In genomic region chr14:27428573-27428972, GRCm38 (mm10) we compare ENCODE assay signal across 8 mouse cellular contexts. TPM values are rescaled to one million over a fixed set of nuclear protein-coding genes. Genes with fewer than 3 reads are reported as not detected.
DNase-seq lines count a peak whose midpoint lies in the region; ATAC-seq lines count a peak whose summit lies in the region.

Gene Fam208a (plus strand): TSS chr14:27428834.

- peaks cover 15% of the 10 kb centered on the region; the same call in 1 of the 2 replicates for H3K36me3 ChIP-seq in intestine, embryonic 14.5 days (ENCODE audit: control insufficient read depth, insufficient read depth, low read length)

- peak; percentile 96 for DNase-seq in adrenal gland, adult 2 months
- DNase-seq in embryo, embryonic 11 days = peak; percentile 95
- DNase-seq in gastrocnemius, postnatal 25 days = peak; percentile 94
- DNase-seq in intestine, embryonic 14.5 days (ENCODE audit: low spot score) = peak; percentile 94
- peak; percentile 92 to 98 for DNase-seq in left cerebral cortex, postnatal 10 days (ENCODE audit: extremely low spot score in 1 of 2, low spot score in 2 of 2)
- DNase-seq in right cerebral cortex, postnatal 10 days (ENCODE audit: low spot score in 2 of 2) = peak; percentile 96 to 97
- peak; percentile 92 for DNase-seq in urinary bladder, postnatal 25 days (ENCODE audit: low spot score)

- H3K9me3 ChIP-seq in intestine, embryonic 14.5 days (ENCODE audit: control insufficient read depth, low read length) = peaks cover 7% of the 10 kb centered on the region

- no peaks in the 10 kb centered on the region; the same call in 1 of the 2 replicates for H3K4me1 ChIP-seq in intestine, embryonic 14.5 days (replicated peaks; ENCODE audit: control insufficient read depth, insufficient read depth, low read length)

- peak; percentile 93 for ATAC-seq in intestine, embryonic 14.5 days (replicated peaks; ENCODE audit: low FRiP score, low TSS enrichment, low read depth)
- peak; percentile 95 for ATAC-seq in megakaryocyte progenitor cell, adult 5-6 weeks (replicated peaks; ENCODE audit: poor library complexity)

- WGBS in intestine, embryonic 14.5 days = 2% methylated on average over 32 of the region's 43 CpGs

- H3K4me3 ChIP-seq in intestine, embryonic 14.5 days (ENCODE audit: low read depth, low read length) = peak within 1 kb of the TSS; percentile 64

- peak within 1 kb of the TSS; percentile 100 for H3K27ac ChIP-seq in intestine, embryonic 14.5 days (ENCODE audit: low read depth)

- peak within 1 kb of the TSS; percentile 91 for H3K9ac ChIP-seq in intestine, embryonic 14.5 days (ENCODE audit: low read length)

- intact Hi-C loops in left cerebral cortex, postnatal 10 days (cut with DNase I) = loop anchor here (5.0 kb wide), 1 partner anchor 91 kb away; no protein-coding TSS in a partner anchor

- no peaks in the 10 kb centered on the region for H3K27me3 ChIP-seq in intestine, embryonic 14.5 days (replicated peaks; ENCODE audit: control insufficient read depth, insufficient read depth, low read length)

- peak within 1 kb of the TSS; percentile 80 for H3K4me2 ChIP-seq in intestine, embryonic 14.5 days (ENCODE audit: low read length)

RNA-seq across cellular contexts. Expression of gene Fam208a, which starts in this region (rescaled TPM):
- 10 to 100 TPM; 17.9 to 20.8 TPM for total RNA-seq in adrenal gland, adult 2 months (2021)
- polyA plus RNA-seq in adrenal gland, adult 2 months (2012; rRNA removed) = 1.8 and 2.1 TPM in 2 replicates
- 1 to 10 TPM; 5.5 to 5.9 TPM for total RNA-seq in gastrocnemius, postnatal 25 days (2021)
- polyA plus RNA-seq in intestine, embryonic 14.5 days (2014; fragmentation: Nextera tagmentation; extraction: Ambion mirVana) = 11.3 and 14.4 TPM in 2 replicates
- 10 to 100 TPM; 27.3 to 27.4 TPM for total RNA-seq in left cerebral cortex, postnatal 10 days (2021)
- 25.4 and 33.9 TPM in 2 replicates for total RNA-seq in megakaryocyte progenitor cell, adult 5-6 weeks (2015)
- 22.8 and 31.9 TPM in 2 replicates for total RNA-seq in megakaryocyte progenitor cell, adult 5-6 weeks (2017)

Comparison
In these comparisons a context has a peak if more than half of its experiments do, and no peak if none do; other contexts are left out.
1. Peak in every context shown above with its lines: DNase-seq, ATAC-seq, H3K4me3 ChIP-seq and H3K27ac ChIP-seq.